Mouse (Mus musculus) gastrocnemius, adult 8-10 months (tissue): Measurements from ENCODE around the gene Rhbdl2. TPM values are rescaled to one million over a fixed set of nuclear protein-coding genes. Genes with fewer than 3 reads are reported as not detected.

Experiments
- DNase-seq, 2 experiments: peaks; one replicate each; pipeline ENCODE4 v3.0.0; 2022; ENCODE audit warnings: low spot score in 2 of 2
- total RNA-seq, 4 experiments: library from RNA; stranded (reverse); gene quantifications; 2 replicates each; pipeline ENCODE4 v1.2.4; 2022

The Rhbdl2 gene
- total RNA-seq, 4 experiments from 2014 or later: not detected

DNA sequence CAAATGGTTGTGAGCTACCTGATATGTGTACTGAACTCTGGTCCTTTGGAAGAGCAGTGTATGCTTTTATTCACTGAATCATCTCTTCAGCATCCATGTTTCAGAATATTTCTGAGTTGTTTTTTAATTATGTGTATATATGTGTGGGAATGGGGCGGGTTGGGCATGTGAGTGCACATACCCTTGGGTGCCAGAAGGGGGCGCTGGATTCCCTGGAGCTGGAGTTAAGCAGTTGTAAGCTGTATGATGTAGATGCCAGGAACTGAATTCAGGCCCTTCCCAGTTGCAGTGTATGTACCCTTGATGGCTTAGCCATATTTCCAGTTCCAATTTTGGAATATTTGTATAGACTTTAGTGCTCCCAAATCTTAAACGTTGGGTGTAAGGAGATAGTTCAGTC lies 24.9 kb downstream of the Rhbdl2 start:
- DNase-seq: no peak

DNA sequence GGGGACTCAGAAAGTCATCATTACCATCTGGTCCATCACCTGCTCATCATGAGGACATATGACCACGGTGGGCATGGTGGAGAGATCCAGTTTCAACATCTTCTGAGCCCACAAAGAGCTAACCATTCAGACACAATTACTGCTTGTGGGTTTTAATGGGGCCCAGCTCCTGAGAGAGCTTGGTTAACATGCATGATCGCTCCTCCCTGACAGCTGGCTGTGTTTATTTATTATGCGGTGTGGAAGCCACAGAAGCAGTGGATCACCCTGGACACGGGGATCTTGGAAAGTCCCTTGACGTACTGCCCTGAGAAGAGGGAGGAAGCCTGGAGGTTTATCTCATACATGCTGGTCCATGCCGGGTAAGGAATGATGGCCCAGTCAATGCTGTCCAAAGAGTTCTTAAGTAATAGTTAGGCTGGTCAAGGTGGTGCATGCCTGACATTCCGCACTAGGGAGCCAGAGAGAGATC lies 26.4 kb downstream of the Rhbdl2 start:
- DNase-seq: no peak

DNA sequence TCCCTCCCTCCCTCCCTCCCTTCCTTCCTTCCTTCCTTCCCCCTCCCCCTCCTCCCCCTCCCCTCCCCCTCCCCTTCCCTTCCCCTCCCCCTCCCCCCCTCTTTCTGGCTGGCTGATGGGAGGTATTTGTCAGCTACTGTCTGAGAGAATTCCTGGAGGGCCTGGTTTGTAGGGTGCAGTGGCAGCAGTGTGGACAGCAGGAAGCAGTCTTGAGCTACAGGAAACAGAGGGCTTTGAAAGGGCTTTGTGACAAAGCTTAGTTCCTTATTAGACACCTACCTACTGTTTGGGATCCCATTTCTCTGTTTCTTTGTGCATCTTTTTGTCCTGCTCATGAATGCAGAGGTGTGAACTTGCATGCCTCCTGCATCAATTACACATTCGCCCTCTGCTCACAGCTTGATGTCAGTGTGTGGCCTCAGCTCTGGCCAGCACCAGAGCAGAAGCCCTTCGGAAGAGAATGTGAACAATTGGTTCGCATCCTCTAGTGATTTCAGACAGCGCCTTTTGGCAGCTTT lies 31.5 kb downstream of the Rhbdl2 start:
- no peak for DNase-seq

DNA sequence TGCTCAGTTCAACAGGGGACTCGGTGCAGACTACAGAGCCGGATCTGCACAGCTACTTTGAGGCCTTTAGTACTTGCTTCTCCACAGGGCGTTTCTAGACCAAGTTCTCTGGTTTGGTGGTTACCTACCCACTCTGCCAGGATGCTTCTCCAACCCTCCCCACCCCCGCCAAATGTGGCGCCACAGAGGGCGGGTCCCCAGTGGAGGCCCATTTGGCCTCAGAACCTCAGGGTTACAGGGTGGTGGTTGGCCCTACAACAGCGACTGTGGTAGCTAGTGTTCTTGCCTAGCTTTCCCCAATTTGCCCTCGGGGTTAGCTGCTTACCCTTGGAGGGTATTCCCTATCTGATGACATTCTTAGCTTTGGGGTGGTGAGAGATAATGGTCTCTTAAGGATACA lies 54.5 kb downstream of the Rhbdl2 start:
- DNase-seq: no peak

DNA sequence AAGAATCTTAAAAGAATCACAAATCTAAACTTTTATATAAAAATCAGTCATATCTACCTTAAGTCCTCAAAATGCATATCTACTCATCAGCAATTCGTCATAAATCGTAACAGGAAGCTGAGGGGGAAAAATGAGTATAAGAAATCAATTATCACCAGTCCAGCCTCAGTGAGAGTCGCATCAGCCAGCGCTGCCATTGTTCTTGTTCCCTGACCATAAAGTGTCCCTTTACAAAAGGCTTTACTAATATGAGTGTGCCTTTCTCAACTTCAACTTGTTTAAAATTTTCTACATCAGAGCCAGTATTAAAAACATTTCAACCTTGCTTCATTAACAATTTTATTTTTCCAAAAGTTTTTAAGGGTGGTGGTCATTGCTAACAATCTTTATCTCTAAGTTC lies 69.2 kb downstream of the Rhbdl2 start:
- DNase-seq: no peak

DNA sequence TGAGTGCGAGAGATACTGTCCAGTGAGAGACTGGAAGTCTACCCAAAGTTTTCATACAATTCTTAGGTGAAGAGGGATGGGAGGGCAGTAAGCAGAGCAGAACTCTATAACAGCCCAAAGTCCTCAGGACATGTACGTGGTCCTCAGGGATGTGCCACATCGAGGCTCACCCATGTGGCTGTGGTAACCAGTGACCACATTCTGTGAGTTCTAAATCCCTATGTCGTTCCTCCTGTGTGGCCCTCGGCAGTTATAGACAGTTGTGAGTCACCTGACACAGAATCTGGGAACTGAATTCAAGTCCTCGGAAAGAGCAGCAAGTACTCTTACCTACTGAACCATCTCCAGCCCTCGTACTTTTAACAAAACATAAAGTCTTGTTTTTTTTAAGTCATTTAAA lies 70.4 kb downstream of the Rhbdl2 start:
- no peak for DNase-seq

DNA sequence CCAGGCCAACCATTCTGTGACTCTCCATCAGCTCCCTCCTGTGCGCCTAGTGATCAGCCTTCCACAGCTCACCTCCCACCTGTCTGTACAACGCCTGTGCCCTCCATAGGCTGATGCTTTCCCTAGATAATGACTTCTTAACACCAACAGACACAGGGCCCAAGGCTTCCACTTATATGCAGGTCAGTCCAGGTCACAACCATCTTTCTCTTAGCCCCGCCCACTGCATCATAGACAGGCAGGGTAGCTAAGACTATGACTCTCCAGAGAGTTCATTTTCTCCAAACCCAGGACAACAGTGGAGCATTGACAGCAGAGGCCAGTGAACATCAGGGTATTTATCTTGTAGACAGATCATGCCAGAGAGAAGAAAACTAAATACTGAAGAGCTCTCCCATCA lies 71.7 kb downstream of the Rhbdl2 start, which contains the start of gene 4933427I04Rik:
TSS of gene 4933427I04Rik (plus strand) at position 301 of the 400 bp plus-strand sequence.
- DNase-seq: no peak

DNA sequence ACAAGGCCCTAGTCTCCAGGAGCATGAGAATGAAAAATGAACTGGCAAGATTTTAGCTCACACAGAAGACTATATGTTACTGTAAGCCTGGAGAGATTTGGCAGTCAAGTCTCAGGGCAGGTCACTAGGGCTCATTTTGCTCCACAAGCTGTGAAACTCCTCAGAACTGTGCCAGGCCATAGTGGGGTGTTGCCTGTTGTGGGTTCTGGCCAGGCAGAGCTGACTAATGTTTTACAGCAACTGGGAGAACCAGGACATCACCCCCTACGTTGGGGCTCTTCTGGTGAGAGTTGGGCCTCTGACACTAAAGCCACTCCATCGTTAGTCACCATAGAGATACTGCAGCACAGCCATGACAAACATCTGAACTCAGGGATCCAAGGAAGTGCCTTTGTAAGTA lies 72.1 kb downstream of the Rhbdl2 start:
- no peak for DNase-seq

DNA sequence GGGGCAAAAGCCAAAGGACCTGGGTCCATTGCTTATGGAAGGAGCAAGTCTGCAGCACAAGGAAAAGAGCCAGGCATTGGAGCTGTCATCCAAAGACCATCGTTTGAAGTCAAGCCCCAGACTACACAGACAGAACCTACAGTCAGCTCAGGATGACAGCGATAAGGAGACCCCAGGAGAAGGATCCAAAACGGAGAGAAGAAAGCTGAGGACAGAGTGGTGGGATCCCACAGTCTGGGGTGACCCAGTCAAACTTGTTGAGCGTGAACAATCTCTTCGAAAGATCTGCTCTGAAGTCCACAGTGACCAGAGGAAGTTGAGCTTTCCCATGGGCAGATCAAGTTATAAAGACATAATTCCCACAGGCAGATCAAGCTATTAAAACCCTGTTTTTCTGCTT lies 72.9 kb downstream of the Rhbdl2 start:
- DNase-seq: no peak

Other genes with a start within 250 kb of the Rhbdl2 start
- 10 to 100 TPM; 49.5 to 63.7 (median 57.9) TPM for gene Macf1, start 103.5 kb upstream of the Rhbdl2 start, total RNA-seq
- gene Ndufs5, start 69.7 kb upstream of the Rhbdl2 start, total RNA-seq: 100 to 1,000 TPM; 230 to 275 (median 261) TPM
- 10 to 100 TPM; 20.2 to 33.9 (median 25.3) TPM for gene Akirin1, start 37.5 kb upstream of the Rhbdl2 start, total RNA-seq
- gene 4933427I04Rik, start 71.8 kb downstream of the Rhbdl2 start, total RNA-seq: not detected
- 10 to 100 TPM; 12.3 to 34.6 (median 21.5) TPM for gene Mycbp, start 117.0 kb downstream of the Rhbdl2 start, total RNA-seq
- 10 to 100 TPM; 17.9 to 27.2 (median 21.3) TPM for gene Rragc, start 129.6 kb downstream of the Rhbdl2 start, total RNA-seq
- gene 4930535I16Rik, start 130.1 kb downstream of the Rhbdl2 start, total RNA-seq: not detected